Mouse (Mus musculus): ENCODE results near the gene Dmd.

DNA sequence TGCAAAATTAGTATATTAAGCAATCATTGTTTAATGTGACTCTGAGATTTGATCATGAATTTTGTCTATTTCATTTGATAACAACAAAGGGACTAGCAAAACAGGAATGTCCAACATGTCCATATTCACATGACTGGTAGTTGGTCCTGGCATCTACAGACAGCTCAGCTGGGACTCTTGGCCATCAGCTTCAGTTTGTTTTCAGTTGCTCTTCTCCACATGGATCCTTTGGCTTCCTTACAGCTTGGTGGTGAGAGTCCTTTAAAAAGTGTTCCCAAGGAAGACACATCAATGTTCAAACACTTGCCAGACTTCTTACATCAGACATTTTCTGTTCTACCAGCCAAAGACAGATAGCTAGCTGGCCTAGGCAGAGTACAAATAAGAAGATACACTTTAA lies 1381.9 kb downstream of the Dmd start:
- TF ChIP-seq CTCF (IDR thresholded peaks at IDR 0.05; ENCODE audit: extremely low read depth, insufficient read length, insufficient replicate concordance, low read depth, low read length) (no peak), POLR2A (IDR thresholded peaks at IDR 0.05; ENCODE audit: low read depth, low read length) (no peak)
